Mouse (Mus musculus): ENCODE results near the gene Pogz.

GRCm38 (mm10) chr3:94789516-94789915 lies 47.9 kb upstream of the Pogz start:
- TF ChIP-seq CTCF (IDR thresholded peaks at IDR 0.05; ENCODE audit: borderline replicate concordance, insufficient read depth, low read depth, low read length): no peak
- TF ChIP-seq POLR2A (IDR thresholded peaks at IDR 0.05; ENCODE audit: borderline replicate concordance, insufficient read depth, low read length): no peak

Data from cerebellum, adult 2 months (tissue).